Mouse (Mus musculus) heart, embryonic 16.5 days (tissue): Measurements from ENCODE around the gene Hoxc11. TPM values are rescaled to one million over a fixed set of nuclear protein-coding genes. Genes with fewer than 3 reads are reported as not detected.

Experiments
- ATAC-seq: fragments of 200-750 bp; cut with Nextera tagmentation; replicated peaks from 2 replicates; pipeline ENCODE4 v1.8.0; 2017; ENCODE audit warnings: moderate number of reproducible peaks; ENCODE audit not compliant: insufficient read depth, low FRiP score; ENCODE audit errors: extremely low read depth
- H3K27ac ChIP-seq: fragments of 300-500 bp; sonication (generic); 2 replicates; pipeline ENCODE4 v1.5.1; 2014; ENCODE audit warnings: mild to moderate bottlenecking, low read length, control low read depth, moderate library complexity
- H3K27me3 ChIP-seq: fragments of 300-500 bp; sonication (generic); 2 replicates; pipeline ENCODE4 v1.6.1; 2014; ENCODE audit warnings: low read length, mixed read lengths; ENCODE audit not compliant: control insufficient read depth, insufficient read depth
- H3K36me3 ChIP-seq: fragments of 300-500 bp; sonication (generic); 2 replicates; pipeline ENCODE4 v1.6.1; 2014; ENCODE audit not compliant: control insufficient read depth, insufficient read depth
- H3K4me1 ChIP-seq: fragments of 300-500 bp; sonication (generic); 2 replicates; pipeline ENCODE4 v1.6.1; 2014; ENCODE audit warnings: low read length, mixed read lengths; ENCODE audit not compliant: control insufficient read depth, insufficient read depth
- H3K4me2 ChIP-seq: fragments of 300-500 bp; sonication (generic); 2 replicates; pipeline ENCODE4 v1.6.1; 2014; ENCODE audit warnings: low read depth, mild to moderate bottlenecking, control low read depth, low read length
- H3K4me3 ChIP-seq: fragments of 300-500 bp; sonication (generic); 2 replicates; pipeline ENCODE4 v1.5.1; 2014; ENCODE audit warnings: mild to moderate bottlenecking, control low read depth, low read length
- H3K9ac ChIP-seq: fragments of 300-500 bp; sonication (generic); 2 replicates; pipeline ENCODE4 v1.6.1; 2014; ENCODE audit warnings: low read length, control low read depth
- H3K9me3 ChIP-seq: fragments of 300-500 bp; sonication (generic); replicated peaks from 2 replicates; pipeline ENCODE4 v1.6.1; 2016; ENCODE audit warnings: low read length; ENCODE audit not compliant: control insufficient read depth
- whole genome bisulfite sequencing: fragments of 180-500 bp; shearing (Covaris S2); extraction: QIAGEN DNeasy Blood & Tissue Kit; methylation state at CpG from one replicate; pipeline ENCODE4 v1.1.7; 2014; 5-methylcytosine and 5-hydroxymethylcytosine counted together
- polyA plus RNA-seq: library from polyadenylated mRNA; unstranded; fragments of >200 nt; fragmentation: Nextera tagmentation; extraction: Ambion mirVana; gene quantifications from 2 replicates; pipeline ENCODE4 v1.2.1, GENCODE M21; 2015

Gene Hoxc11
- polyA plus RNA-seq, 1 experiment from 2014 or later, result not detected

DNA sequence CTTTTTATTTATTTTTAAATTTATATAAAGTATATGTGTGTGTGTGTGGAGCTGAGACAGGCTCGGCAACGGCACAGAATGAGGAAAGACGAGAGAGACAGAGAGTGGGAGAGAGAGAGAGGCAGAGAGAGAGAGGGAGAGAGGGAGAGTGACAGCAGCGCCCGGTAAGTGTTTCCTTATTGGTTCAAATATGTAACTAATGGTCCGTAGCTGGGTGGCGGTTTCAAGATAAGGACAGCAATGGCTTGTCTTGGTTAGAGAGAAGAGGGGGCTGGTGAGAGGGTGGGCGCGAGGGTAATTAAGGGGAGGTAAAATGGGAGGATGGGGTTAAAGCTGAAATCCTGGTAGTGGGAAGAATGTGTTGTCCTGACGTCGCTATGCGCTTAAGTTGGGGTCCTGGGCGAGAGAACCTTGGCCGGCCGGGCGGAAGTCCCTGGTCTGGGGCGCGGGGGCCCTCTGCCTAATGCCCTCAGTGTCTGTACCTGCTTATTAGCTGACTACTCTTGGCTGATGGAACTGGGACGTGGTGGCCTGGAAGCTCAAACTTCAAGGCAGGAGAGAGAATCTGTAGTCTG lies 44.5 kb downstream of the Hoxc11 start:
- no peak overlapping the region; the same call in 1 of the 2 replicates for H3K9ac ChIP-seq
- H3K4me1 ChIP-seq, result peaks cover 10% of the 10 kb centered on the region; the same call in 1 of the 2 replicates
- ATAC-seq, result peak; percentile 6; the same call in 1 of the 2 replicates
- H3K9me3 ChIP-seq, result no peaks in the 10 kb centered on the region
- H3K36me3 ChIP-seq, result no peaks in the 10 kb centered on the region
- peak overlapping the region; percentile 76 for H3K4me2 ChIP-seq
- peaks cover 93% of the 10 kb centered on the region for H3K27me3 ChIP-seq
- peak overlapping the region; percentile 59 for H3K4me3 ChIP-seq
- H3K27ac ChIP-seq, result no peak overlapping the region
- 1% methylated on average over 18 of the region's 19 CpGs for WGBS

DNA sequence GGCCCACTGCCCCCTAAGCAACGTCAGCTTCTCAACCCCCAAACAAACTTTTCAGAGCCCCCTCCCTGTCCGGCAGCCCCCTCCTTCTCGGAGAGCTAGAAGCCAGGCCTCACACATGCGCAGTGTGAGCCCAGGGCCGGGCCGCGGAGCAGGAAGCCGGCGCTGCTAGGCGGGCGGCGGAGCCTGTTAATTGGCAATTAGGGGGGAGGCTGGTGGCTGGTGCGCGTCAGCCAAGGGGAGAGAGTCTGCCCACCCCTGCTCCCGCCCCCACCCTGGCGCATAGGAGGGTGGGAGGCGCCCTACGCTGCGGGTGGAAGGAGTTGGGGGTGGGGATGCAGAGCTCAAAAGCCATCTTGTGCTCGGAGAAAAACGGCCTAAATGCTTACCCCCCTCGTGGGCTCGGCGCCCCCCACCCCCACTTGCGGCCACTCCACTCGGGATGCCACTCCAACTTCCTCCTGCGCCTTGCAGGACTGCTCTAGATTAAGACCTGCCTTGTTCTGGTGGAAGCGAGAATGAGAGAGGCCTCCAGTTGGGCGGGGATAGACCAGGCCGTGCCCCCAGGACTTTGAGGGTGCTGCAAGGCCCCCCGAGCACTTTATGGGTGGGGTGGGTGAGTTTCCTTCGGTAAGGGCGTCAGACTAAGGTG lies 45.1 kb downstream of the Hoxc11 start:
- Histone ChIP-seq H3K9ac (peak overlapping the region; percentile 68), H3K9me3 (no peaks in the 10 kb centered on the region), H3K27me3 (peaks cover 93% of the 10 kb centered on the region), H3K36me3 (no peaks in the 10 kb centered on the region), H3K4me1 (peaks cover 10% of the 10 kb centered on the region; the same call in 1 of the 2 replicates), H3K4me2 (peak overlapping the region; percentile 76), H3K4me3 (peak overlapping the region; percentile 59), H3K27ac (no peak overlapping the region)
- WGBS, result 3% methylated on average over 33 of the region's 33 CpGs
- ATAC-seq, result peak; percentile 68

DNA sequence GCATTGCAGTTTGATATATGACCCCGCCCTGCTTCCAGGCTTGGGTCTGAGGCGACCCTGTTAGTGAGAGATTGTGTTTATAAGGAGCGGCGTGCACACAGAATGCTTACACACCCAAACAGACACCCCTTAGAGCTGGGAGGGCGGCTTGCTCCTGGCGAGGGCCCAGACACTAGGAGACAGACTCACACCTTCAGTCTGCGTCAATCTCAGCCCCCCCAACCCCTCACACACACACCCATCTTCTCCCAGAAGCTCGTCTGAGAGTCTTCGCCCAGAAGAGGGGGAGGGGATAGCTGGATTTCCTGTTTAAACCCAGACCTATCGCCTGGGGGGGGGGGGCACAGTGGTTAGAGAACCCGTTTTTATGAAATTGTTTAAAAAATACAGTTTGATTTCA lies 45.7 kb downstream of the Hoxc11 start:
- Histone ChIP-seq H3K27ac (no peak overlapping the region), H3K9me3 (no peaks in the 10 kb centered on the region), H3K36me3 (no peaks in the 10 kb centered on the region), H3K27me3 (peaks cover 93% of the 10 kb centered on the region), H3K9ac (no peak overlapping the region), H3K4me3 (peak overlapping the region; percentile 59), H3K4me1 (peaks cover 10% of the 10 kb centered on the region; the same call in 1 of the 2 replicates), H3K4me2 (peak overlapping the region; percentile 76; the same call in 1 of the 2 replicates)
- 24% methylated on average over 10 of the region's 11 CpGs for WGBS
- no peak for ATAC-seq

DNA sequence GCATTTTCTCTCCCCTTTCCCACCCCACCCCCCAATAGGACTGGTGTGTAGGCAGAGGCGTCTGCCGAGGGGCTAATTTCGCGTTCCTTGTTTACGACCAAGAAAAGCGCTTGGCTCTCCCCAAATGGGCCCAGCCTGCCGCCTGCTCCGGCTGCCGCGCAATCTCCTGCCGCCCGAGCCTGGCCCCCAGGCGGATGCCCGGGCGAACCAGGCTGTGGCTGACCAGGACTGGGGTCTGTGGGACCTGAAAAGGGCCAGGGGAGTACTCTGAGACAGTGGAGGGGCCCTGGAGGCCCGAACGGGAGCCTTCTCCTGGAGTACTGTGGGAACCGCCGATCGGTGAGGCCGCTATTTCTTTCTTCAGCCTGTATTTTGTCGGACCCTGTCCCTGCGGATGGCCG lies 46.3 kb downstream of the Hoxc11 start:
- Histone ChIP-seq H3K36me3 (no peaks in the 10 kb centered on the region), H3K4me3 (no peak overlapping the region), H3K9ac (no peak overlapping the region), H3K4me2 (0 out of 2 replicates have a peak overlapping the region, but pooled peaks have one; percentile 4), H3K4me1 (peaks cover 10% of the 10 kb centered on the region; the same call in 1 of the 2 replicates), H3K27me3 (peaks cover 92% of the 10 kb centered on the region), H3K27ac (no peak overlapping the region), H3K9me3 (no peaks in the 10 kb centered on the region)
- no peak for ATAC-seq
- WGBS, result 16% methylated on average over 24 of the region's 24 CpGs

DNA sequence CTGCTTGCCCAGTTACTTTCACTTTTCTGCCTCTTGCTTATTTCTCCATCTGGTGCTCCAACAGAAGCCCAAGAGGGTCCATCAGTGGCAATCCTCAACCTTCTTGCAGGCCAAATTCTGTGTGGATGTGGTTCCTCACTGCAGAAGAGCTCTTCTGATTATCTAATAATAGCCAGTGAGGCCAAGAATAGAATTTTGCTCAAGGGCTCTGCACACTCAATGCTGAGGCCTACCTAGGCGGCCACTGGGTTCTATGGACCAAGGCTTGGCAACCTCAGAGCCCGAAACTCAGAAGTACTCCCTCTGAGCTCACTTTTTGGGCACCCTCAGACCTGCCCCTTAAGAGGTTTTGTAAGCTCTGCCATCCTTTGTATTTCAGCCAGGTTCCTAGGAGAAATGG lies 47.1 kb downstream of the Hoxc11 start:
- no peaks in the 10 kb centered on the region for H3K9me3 ChIP-seq
- H3K9ac ChIP-seq, result no peak overlapping the region
- H3K27me3 ChIP-seq, result peaks cover 93% of the 10 kb centered on the region
- peaks cover 10% of the 10 kb centered on the region; the same call in 1 of the 2 replicates for H3K4me1 ChIP-seq
- no peak overlapping the region for H3K4me3 ChIP-seq
- no peaks in the 10 kb centered on the region for H3K36me3 ChIP-seq
- WGBS, result 34% methylated on average over 2 of the region's 2 CpGs
- peak overlapping the region; percentile 6; the same call in 1 of the 2 replicates for H3K4me2 ChIP-seq
- no peak overlapping the region for H3K27ac ChIP-seq
- 0 out of 2 replicates have a peak, but pooled peaks have one; percentile 37 for ATAC-seq

DNA sequence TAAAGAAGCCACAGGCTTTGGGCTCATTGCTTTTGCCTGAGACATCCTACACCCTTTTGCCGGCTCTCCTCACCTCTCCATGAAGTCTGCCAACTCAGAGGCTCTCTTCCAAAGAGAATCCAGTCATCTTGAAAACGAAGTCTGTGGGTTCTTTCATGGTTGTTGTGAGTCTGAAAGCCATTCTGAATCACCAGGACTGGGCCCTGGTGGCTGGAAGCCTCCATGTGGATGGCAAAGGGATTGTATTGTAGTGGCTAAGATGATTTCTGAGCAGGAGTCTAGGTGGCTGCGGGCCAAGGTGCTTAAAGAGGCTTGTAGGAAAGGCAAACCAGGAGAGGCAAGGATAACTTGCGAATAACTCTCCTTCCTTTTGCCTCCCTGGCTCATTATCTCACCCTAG lies 47.9 kb downstream of the Hoxc11 start:
- H3K27ac ChIP-seq, result no peak overlapping the region
- ATAC-seq, result no peak
- WGBS, result 40% methylated on average over 4 of the region's 4 CpGs

DNA sequence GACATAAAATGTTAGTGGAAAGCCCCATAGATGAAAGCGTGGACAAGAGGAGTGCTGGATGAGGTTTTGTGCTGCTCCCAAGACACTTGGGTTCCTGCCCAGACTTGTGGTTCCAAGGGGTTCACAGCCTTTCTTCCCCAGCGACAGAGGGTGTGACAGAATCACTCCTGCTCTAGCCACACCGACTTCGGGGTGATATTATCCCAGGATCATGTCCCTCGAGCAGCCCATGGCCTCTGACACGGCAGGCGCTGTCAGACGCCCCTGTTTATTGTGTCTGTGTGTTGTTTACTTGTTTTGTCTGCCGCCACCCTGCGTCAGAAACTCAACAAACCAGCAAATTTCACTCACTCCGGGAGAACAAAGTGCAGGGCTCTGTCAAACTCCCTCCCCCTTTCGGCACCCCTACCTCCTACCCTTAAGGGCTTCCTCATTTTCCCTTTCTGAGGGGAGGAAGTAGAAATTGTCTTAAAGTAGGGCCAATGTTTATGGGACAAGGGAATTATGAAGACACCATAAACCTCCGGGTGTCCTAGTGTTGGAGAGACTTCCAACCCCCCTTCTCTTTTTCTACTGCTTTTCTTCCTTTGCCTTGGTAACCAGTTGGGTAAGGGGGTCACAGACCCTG lies 48.7 kb downstream of the Hoxc11 start:
- Histone ChIP-seq H3K9ac (no peak overlapping the region), H3K4me3 (no peak overlapping the region), H3K27me3 (peaks cover 94% of the 10 kb centered on the region), H3K9me3 (no peaks in the 10 kb centered on the region), H3K36me3 (no peaks in the 10 kb centered on the region), H3K27ac (no peak overlapping the region), H3K4me1 (peaks cover 10% of the 10 kb centered on the region; the same call in 1 of the 2 replicates), H3K4me2 (no peak overlapping the region)
- WGBS, result 21% methylated on average over 13 of the region's 13 CpGs
- no peak for ATAC-seq

More for the DNA sequence above, 47.9 kb downstream of the Hoxc11 start:
- H3K36me3 ChIP-seq, result no peaks in the 10 kb centered on the region
- H3K9me3 ChIP-seq, result no peaks in the 10 kb centered on the region
- no peak overlapping the region for H3K4me3 ChIP-seq
- H3K27me3 ChIP-seq, result peaks cover 94% of the 10 kb centered on the region
- peaks cover 10% of the 10 kb centered on the region; the same call in 1 of the 2 replicates for H3K4me1 ChIP-seq
- H3K9ac ChIP-seq, result no peak overlapping the region
- no peak overlapping the region for H3K4me2 ChIP-seq

DNA sequence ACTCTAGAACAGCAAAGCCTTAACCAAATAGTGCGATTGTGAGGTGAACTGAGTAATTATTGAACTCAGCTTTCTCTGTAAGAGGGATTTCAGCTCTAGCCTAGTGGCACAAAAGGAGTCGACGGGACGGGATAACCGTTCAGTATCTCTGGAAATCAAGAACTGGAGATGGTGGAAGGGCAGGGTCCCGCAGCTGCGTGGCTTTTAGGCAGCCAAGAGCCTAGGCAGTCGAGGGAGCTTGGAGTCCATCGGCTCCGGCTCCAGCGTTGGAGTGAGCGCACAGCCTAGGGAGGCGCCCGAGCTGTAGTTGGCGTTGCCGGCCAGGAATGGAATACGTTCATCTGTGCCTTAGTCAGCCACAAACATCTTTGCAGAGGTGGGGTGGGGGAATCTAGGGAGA lies 51.1 kb downstream of the Hoxc11 start:
- no peak overlapping the region for H3K27ac ChIP-seq
- H3K27me3 ChIP-seq, result peaks cover 90% of the 10 kb centered on the region
- no peak overlapping the region for H3K4me2 ChIP-seq
- peaks cover 4% of the 10 kb centered on the region; the same call in 1 of the 2 replicates for H3K4me1 ChIP-seq
- 3% methylated on average over 17 of the region's 17 CpGs for WGBS
- no peak for ATAC-seq
- H3K4me3 ChIP-seq, result no peak overlapping the region
- H3K36me3 ChIP-seq, result no peaks in the 10 kb centered on the region
- no peaks in the 10 kb centered on the region for H3K9me3 ChIP-seq
- no peak overlapping the region for H3K9ac ChIP-seq

DNA sequence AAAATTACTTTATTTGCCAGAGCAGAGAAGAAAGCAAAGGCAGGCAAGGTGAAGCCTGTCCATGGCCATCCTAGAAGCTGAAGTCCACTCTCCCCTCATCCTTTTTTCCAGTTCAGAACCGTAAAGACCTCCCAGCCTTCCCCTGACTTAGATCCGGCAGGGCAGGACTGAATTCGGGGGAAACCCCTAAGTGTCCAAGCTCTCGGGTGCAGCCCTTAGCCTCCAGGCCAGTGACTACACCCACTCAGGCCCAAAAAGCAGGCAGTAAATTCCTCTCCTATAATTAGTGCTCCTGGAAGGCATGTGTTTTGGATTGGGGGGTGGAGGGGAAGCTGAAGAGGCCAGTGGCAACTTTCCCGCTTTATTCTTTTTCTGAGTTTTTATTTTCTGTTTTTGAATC lies 51.6 kb downstream of the Hoxc11 start:
- no peak overlapping the region for H3K27ac ChIP-seq
- peaks cover 91% of the 10 kb centered on the region for H3K27me3 ChIP-seq
- no peak overlapping the region for H3K4me2 ChIP-seq
- no peaks in the 10 kb centered on the region for H3K36me3 ChIP-seq
- ATAC-seq, result no peak
- no peaks in the 10 kb centered on the region for H3K9me3 ChIP-seq
- 9% methylated on average over 5 of the region's 5 CpGs for WGBS
- H3K4me3 ChIP-seq, result no peak overlapping the region
- H3K4me1 ChIP-seq, result peaks cover 4% of the 10 kb centered on the region; the same call in 1 of the 2 replicates
- no peak overlapping the region for H3K9ac ChIP-seq
